Mouse (Mus musculus) urinary bladder, postnatal 14 days (tissue): ENCODE data around the gene Hist1h4n.
A peak's percentile ranks its signal among the peaks of the same experiment; 100 is the strongest.
"Not testable (repeated sequence)": the region's sequence is repeated elsewhere in the genome, so short reads cannot be mapped to it uniquely, and the experiment has no call there.

Experiments
- DNase-seq: peaks from one replicate; pipeline ENCODE4 v3.0.0; 2021; ENCODE audit warnings: low spot score

Hist1h4n gene

DNA sequence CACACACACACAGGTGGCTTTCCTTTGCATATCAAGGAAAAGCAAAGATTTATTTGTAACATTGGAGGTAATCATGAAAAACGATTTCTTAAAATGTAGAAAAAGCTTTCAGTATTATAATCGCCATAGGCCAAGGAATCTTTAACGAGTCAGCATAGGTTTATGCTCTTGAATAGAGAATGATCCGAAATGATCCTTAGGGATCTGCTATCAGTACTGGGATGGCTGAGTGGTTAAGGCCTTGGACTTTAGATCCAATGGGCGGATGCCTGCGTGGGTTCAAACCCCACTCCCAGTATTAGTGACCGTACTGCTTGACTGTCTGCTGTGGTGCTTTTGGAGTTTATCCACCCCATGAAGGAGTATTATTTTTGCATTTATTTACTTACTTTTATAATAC lies 36.4 kb downstream of the Hist1h4n start:
- no peak for DNase-seq

DNA sequence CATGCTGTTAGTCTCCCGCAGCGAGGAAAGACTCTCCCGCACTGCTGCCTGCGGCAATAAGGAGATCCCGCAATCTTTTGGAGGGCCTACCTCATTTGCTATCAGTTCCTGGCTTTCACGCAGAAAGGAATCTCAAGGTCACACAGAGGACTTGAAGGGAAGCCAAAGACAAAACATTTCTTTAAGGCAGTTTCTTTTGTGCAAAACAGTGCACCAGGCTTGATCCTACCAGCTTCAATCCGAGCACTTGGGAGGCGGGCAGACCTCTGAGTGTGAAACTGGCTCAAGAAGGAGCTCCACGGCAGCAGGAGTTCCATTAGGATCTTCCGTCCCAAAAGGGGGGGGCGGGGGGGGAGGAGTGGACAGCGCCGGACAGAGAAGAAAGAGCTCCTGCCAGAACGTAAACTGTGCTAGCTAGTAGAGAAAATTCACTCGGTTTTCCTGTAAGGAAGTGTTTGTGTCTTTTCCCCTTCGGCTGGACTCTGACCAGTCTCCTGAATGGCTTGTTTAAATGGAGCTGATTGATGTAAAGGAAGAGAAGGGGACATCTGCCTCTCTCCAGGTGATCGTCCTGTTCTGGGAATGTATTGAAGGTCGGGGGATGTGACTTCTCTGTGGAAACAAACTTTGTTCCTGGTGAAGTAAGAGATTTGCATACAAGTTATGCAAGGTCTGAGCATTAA lies 41.3 kb downstream of the Hist1h4n start:
- no peak for DNase-seq

GRCm38 (mm10) chr13:21789925-21790324 lies 42.1 kb downstream of the Hist1h4n start:
- DNase-seq = no peak

DNA sequence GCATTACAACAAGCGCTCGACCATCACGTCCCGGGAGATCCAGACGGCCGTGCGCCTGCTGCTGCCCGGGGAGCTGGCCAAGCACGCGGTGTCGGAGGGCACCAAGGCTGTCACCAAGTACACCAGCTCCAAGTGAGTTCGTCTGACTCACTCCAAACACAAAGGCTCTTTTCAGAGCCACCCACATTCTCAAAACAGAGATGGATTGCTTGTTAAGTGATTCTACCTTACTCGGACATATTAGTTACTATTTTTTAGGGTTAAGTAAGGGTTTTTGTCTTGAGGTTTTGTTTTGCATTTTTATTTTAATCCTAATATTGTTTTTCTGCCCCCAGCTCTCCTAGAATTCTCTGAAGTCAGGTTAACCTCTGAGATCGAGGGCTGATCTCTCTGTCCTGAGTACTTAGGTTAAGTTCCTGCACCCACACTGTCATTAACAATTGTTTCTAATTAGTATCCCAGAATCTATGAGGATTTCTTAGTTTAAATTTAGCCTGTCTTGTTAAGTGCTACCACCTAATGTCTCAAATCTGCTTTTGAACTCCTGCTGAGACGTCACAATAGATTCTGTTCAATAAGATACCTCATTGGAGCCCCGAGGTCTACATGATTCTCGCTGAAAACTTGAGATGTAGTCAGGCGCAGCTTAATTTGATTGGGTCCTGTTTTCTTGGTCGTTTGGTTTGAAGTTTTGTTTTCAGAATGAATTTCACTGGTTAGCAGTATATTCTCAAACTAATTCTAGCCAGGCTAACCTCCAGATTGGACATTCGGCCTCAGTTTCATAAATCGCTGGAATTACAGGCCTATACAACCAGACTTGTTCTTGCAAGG lies 44.0 kb downstream of the Hist1h4n start:
- DNase-seq = no peak

DNA sequence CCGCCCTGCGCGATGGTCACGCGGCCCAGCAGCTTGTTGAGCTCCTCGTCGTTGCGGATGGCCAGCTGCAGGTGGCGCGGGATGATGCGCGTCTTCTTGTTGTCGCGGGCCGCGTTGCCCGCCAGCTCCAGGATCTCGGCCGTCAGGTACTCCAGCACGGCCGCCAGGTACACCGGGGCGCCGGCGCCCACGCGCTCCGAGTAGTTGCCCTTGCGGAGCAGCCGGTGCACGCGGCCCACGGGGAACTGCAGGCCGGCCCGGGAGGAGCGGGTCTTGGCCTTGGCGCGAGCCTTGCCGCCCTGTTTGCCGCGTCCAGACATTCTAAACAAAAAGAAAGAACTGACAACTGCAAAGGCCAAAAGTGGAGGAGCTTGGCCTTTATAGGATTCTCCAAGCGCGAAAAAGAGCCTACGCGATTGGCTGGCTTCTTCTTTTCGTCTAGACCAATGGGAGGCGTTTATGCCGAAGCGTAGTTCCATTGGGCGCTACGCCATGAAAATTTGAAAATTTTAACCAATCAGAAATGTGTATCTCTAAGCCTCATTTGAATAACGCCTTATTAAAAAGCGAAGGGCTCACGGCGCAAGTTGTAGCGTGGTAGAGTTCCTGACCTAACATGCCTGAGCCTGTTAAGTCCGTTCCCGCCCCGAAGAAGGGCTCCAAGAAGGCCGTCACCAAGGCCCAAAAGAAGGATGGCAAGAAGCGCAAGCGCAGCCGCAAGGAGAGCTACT lies 44.9 kb downstream of the Hist1h4n start, which contains the start of the genes Hist1h2an and Hist1h2bp:
TSS of gene Hist1h2an (minus strand) at position 320 of the 731 bp plus-strand sequence.
TSS of gene Hist1h2bp (plus strand) at position 563 of the 731 bp plus-strand sequence.
- peak; percentile 86 for DNase-seq

DNA sequence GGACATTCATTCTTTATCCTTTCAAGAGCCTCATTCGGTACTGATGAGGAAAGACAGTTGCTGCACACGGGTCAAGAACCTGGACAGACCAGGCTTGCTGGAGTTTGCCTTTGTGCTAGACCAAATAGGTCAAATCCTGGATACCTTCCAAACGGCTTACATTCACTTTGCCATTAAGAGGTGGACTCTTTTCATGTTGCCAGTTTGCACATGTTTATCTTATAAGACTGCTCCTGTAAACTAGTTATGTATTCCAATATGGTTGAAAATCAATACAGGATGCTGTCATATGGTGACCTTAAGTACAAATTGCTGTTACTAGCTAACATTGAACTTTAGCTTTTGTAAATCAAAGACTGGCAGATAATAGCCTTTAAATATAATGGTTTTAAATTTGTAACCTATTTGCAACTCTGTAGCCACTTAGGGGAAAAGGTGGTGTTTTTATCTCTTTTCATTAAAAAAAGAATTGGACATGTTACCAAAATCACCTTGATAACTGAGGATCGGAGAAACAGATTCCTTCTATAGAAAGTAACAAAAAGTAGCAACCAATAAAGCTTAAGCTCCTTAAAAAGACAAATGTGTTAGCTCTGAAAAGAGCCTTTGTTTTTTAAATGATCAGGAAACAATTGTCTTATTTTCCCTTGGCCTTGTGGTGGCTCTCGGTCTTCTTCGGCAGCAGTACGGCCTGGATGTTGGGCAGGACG lies 45.7 kb downstream of the Hist1h4n start:
- DNase-seq = no peak

DNA sequence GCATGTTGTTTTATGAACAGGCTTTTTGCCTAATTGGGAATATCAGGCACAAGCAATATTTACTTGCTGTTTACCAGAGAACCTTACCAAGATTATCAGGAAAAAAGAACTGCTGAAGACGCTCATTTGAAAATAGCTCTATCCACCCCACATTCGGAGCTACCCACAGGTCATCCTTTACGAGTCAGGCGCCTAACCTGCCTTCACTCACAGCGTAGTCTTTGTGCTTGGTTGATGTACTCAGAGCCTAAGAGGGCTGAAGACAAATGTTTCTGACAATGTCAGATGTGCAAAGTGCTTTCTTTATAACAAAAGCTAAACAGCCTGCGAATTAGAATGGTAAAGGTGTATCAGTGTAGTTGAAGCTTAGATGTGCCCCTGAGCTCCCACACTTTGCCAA lies 47.7 kb downstream of the Hist1h4n start:
- no peak for DNase-seq

GRCm38 (mm10) chr13:21783734-21784161 lies 48.2 kb downstream of the Hist1h4n start:
- DNase-seq = peak; percentile 7

DNA sequence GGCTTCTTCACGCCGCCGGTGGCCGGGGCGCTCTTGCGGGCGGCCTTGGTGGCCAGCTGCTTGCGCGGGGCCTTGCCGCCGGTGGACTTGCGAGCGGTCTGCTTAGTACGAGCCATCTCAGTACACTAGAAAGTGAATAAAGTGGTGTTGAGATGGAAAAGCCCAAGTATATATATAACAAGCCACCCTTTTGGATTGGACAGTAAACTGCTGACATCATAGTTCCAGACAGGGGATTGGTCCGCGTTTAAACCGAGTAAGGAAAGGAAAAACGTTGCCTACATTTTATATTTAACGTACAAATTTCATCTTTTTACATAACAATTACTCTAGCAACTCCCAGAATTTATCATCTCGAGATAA lies 48.8 kb downstream of the Hist1h4n start, which contains the start of gene Hist1h3i:
TSS of gene Hist1h3i (minus strand) at position 116 of the 363 bp plus-strand sequence.
- peak; percentile 47 for DNase-seq

- DNase-seq = not testable (repeated sequence)
Measured at GRCm38 (mm10) chr13:21782361-21783254, 49.4 kb downstream of the Hist1h4n start.
